Mouse (Mus musculus): ENCODE measurements around the gene Gm29423.
"Not testable (repeated sequence)": the region's sequence is repeated elsewhere in the genome, so short reads cannot be mapped to it uniquely, and the experiment has no call there.

The Gm29423 gene

DNA sequence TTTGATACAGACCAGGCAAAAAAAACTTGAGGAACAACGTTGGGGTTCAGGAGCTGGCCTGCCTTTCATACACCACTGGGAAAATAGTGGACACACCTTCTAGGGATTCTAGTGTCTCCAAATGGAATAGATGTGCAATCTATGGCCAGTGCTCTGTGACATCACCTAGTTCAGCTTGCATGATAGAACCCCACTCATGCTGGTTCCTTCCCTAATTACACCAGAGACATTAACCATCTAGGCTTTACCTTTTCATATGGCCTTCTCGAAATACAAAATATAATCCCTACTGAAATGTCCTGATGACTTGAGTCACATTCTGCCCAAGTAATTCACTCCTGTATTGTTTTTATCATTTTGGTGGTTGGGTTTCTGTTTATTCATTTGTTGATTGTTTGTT lies at the start of gene Gm29423, which contains the start of gene Gm29644:
TSS of gene Gm29423 (minus strand) at position 101 of the 400 bp plus-strand sequence.
TSS of gene Gm29644 (minus strand) at position 157 of the 400 bp plus-strand sequence.
- not testable (repeated sequence) for DNase-seq

DNA sequence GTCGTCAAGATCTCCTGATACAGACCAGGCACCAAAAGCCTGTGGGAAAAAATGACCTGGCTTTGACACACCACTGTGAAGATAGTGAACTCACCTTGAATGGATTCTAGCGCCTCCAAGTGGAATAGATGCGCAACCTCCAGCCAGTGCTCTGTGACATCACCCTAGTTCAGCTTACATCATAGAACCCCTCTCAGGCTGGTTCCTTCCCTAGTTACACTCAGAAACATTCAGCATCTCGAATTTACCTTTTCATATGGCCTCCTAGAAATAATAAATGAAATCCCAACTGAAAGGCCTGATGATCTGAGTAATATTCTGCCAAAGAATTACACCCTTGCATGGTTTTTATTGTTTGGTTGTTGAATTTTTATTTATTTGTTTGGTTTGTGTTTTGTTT lies 29.5 kb downstream of the Gm29423 start, which contains the start of gene Gm21118:
TSS of gene Gm21118 (minus strand) at position 101 of the 400 bp plus-strand sequence.
- DNase-seq, result not testable (repeated sequence)
